Mouse (Mus musculus) MEL (cell line): Measurements from ENCODE around the gene Tmem150c. TPM values are rescaled to one million over a fixed set of nuclear protein-coding genes. Genes with fewer than 3 reads are reported as not detected.
A peak's percentile ranks its signal among the peaks of the same experiment; 100 is the strongest.

ENCODE experiments used
- DNase-seq: peaks from one replicate; pipeline ENCODE4 v3.0.0; 2011; ENCODE audit warnings: low read depth, low spot score
- H3K27ac ChIP-seq: 2 replicates; pipeline ENCODE4 v1.5.1; 2012; ENCODE audit warnings: low read depth, mild to moderate bottlenecking, control low read depth, low read length, moderate library complexity; ENCODE audit not compliant: control insufficient read depth
- H3K27me3 ChIP-seq, 2 experiments: fragments of 150-350 bp in 1 of 2; sonication (generic) in 1 of 2; 2 replicates each; pipeline ENCODE4 v1.6.1; 2012; ENCODE audit warnings: low read length in 2 of 2, mild to moderate bottlenecking in 2 of 2, improper control_type of control experiment in 1 of 2, moderate library complexity in 1 of 2; ENCODE audit not compliant: insufficient read depth in 2 of 2, control insufficient read depth in 1 of 2
- H3K36me3 ChIP-seq, 2 experiments: 2 replicates each; pipeline ENCODE4 v1.6.1; 2012 to 2014; ENCODE audit warnings: low read length in 2 of 2, improper control_type of control experiment in 1 of 2, inconsistent platforms in 1 of 2, mild to moderate bottlenecking in 1 of 2; ENCODE audit not compliant: insufficient read depth in 2 of 2, control insufficient read depth in 1 of 2
- H3K4me1 ChIP-seq, 2 experiments: fragments of 150-350 bp in 1 of 2; sonication (generic) in 1 of 2; 2 replicates each; pipeline ENCODE4 v1.6.1; 2012; ENCODE audit warnings: low read length in 2 of 2, improper control_type of control experiment in 1 of 2, mild to moderate bottlenecking in 1 of 2; ENCODE audit not compliant: insufficient read depth in 2 of 2, control insufficient read depth in 1 of 2
- H3K4me3 ChIP-seq, 2 experiments: fragments of 150-350 bp in 1 of 2; sonication (generic) in 1 of 2; 2 replicates each; pipeline ENCODE4 v1.5.1; 2012; ENCODE audit warnings: low read depth in 2 of 2, low read length in 2 of 2, mild to moderate bottlenecking in 2 of 2, moderate library complexity in 2 of 2, control low read depth in 1 of 2, improper control_type of control experiment in 1 of 2; ENCODE audit not compliant: control insufficient read depth in 1 of 2, insufficient read depth in 1 of 2
- H3K79me2 ChIP-seq: 2 replicates; pipeline ENCODE4 v1.6.1; 2012; ENCODE audit warnings: mild to moderate bottlenecking, low read length, moderate library complexity; ENCODE audit not compliant: control insufficient read depth, poor library complexity, insufficient read depth
- H3K9ac ChIP-seq: 2 replicates; pipeline ENCODE4 v1.6.1; 2012; ENCODE audit warnings: low read depth, mild to moderate bottlenecking, control low read depth, low read length, moderate library complexity; ENCODE audit not compliant: control insufficient read depth, poor library complexity, severe bottlenecking
- H3K9me3 ChIP-seq: fragments of 150-350 bp; sonication (generic); replicated peaks from 2 replicates; pipeline ENCODE4 v1.6.1; 2012; ENCODE audit warnings: mild to moderate bottlenecking, low read length, improper control_type of control experiment, moderate library complexity; ENCODE audit not compliant: insufficient read depth
- BHLHE40 ChIP-seq: IDR thresholded peaks from 2 replicates; pipeline ENCODE4 v1.6.1; 2012; ENCODE audit warnings: low read depth, mild to moderate bottlenecking, inconsistent platforms, low read length, improper control_type of control experiment, borderline replicate concordance
- CHD2 ChIP-seq: IDR thresholded peaks from 2 replicates; pipeline ENCODE4 v1.6.1; 2011; ENCODE audit warnings: low read length, improper control_type of control experiment
- CTCF ChIP-seq, 3 experiments: IDR thresholded peaks in 2 of 3; conservative IDR thresholded peaks in 1 of 3; 2 replicates each; pipeline ENCODE4 v1.5.1; 2011 to 2012; ENCODE audit warnings: low read length in 3 of 3, low read depth in 2 of 3, mild to moderate bottlenecking in 2 of 3, improper control_type of control experiment in 1 of 3, inconsistent platforms in 1 of 3, mixed read lengths in 1 of 3, moderate library complexity in 1 of 3; ENCODE audit not compliant: control insufficient read depth in 1 of 3, insufficient read depth in 1 of 3, poor library complexity in 1 of 3, severe bottlenecking in 1 of 3
- E2F4 ChIP-seq: IDR thresholded peaks from 2 replicates; pipeline ENCODE4 v1.6.1; 2011; ENCODE audit warnings: low read depth, low read length, improper control_type of control experiment, borderline replicate concordance
- GATA1 ChIP-seq: IDR thresholded peaks from 2 replicates; pipeline ENCODE4 v1.6.1; 2011; ENCODE audit warnings: low read depth, low read length, improper control_type of control experiment
- MEF2A ChIP-seq: IDR thresholded peaks from 2 replicates; pipeline ENCODE4 v1.6.1; 2014; ENCODE audit warnings: low read depth, mild to moderate bottlenecking, inconsistent platforms, low read length, improper control_type of control experiment; ENCODE audit not compliant: poor library complexity, insufficient replicate concordance, severe bottlenecking; ENCODE audit errors: extremely low read depth
- MYC ChIP-seq: IDR thresholded peaks from 2 replicates; pipeline ENCODE4 v1.6.1; 2011; ENCODE audit warnings: low read depth, mild to moderate bottlenecking, low read length, improper control_type of control experiment, moderate library complexity
- POLR2A ChIP-seq, 2 experiments: IDR thresholded peaks; 2 replicates each; pipeline ENCODE4 v1.6.1; 2011 to 2012; ENCODE audit warnings: low read length in 2 of 2, mild to moderate bottlenecking in 2 of 2, control low read depth in 1 of 2, improper control_type of control experiment in 1 of 2, low read depth in 1 of 2, moderate library complexity in 1 of 2; ENCODE audit not compliant: control insufficient read depth in 1 of 2, insufficient read depth in 1 of 2, poor library complexity in 1 of 2
- POLR2AphosphoS2 ChIP-seq: IDR thresholded peaks from 2 replicates; pipeline ENCODE4 v1.6.1; 2011; ENCODE audit warnings: low read length, improper control_type of control experiment
- POLR2AphosphoS5 ChIP-seq: IDR thresholded peaks from 2 replicates; pipeline ENCODE4 v1.6.1; 2012; ENCODE audit warnings: low read depth, borderline replicate concordance, mild to moderate bottlenecking, inconsistent platforms, low read length, moderate library complexity, mixed read lengths
- RAD21 ChIP-seq: IDR thresholded peaks from 2 replicates; pipeline ENCODE4 v1.6.1; 2011; ENCODE audit warnings: mild to moderate bottlenecking, low read depth, low read length, improper control_type of control experiment
- SIN3A ChIP-seq: IDR thresholded peaks from 2 replicates; pipeline ENCODE4 v1.6.1; 2012; ENCODE audit warnings: low read length, improper control_type of control experiment, inconsistent platforms
- TAL1 ChIP-seq: IDR thresholded peaks from 2 replicates; pipeline ENCODE4 v1.6.1; 2012; ENCODE audit warnings: mild to moderate bottlenecking, inconsistent platforms, low read length, moderate library complexity, mixed read lengths
- TCF12 ChIP-seq: IDR thresholded peaks from 2 replicates; pipeline ENCODE4 v1.6.1; 2014; ENCODE audit warnings: low read depth, mild to moderate bottlenecking, inconsistent platforms, low read length, improper control_type of control experiment, moderate library complexity
- ZC3H11A ChIP-seq: IDR thresholded peaks from 2 replicates; pipeline ENCODE4 v1.6.1; 2012; ENCODE audit warnings: low read depth, mild to moderate bottlenecking, inconsistent platforms, low read length, improper control_type of control experiment
- ZMIZ1 ChIP-seq: IDR thresholded peaks from 2 replicates; pipeline ENCODE4 v1.6.1; 2012; ENCODE audit warnings: low read depth, mild to moderate bottlenecking, inconsistent platforms, low read length, improper control_type of control experiment, moderate library complexity
- polyA plus RNA-seq, 2 experiments: library from polyadenylated mRNA; stranded (reverse) in 1 of 2; unstranded in 1 of 2; fragments of >175 nt in 1 of 2; fragments of >200 nt in 1 of 2; gene quantifications; 2 replicates each; pipeline versions ENCODE4 v1.2.1 to v1.2.4; 2012; ENCODE audit warnings: low replicate concordance in 2 of 2, low read depth in 1 of 2; ENCODE audit not compliant: insufficient read length in 2 of 2, insufficient read depth in 1 of 2, missing spikeins in 1 of 2
- total RNA-seq: library from RNA; depleted of rRNA; stranded (reverse); fragments of 300-350 nt; gene quantifications from 2 replicates; pipeline ENCODE4 v1.2.3, GENCODE M21; 2012; rRNA removed

Tmem150c gene
- total and polyA plus RNA-seq, 3 experiments, result 0.04 to 0.06 TPM; not detected in 1

DNA sequence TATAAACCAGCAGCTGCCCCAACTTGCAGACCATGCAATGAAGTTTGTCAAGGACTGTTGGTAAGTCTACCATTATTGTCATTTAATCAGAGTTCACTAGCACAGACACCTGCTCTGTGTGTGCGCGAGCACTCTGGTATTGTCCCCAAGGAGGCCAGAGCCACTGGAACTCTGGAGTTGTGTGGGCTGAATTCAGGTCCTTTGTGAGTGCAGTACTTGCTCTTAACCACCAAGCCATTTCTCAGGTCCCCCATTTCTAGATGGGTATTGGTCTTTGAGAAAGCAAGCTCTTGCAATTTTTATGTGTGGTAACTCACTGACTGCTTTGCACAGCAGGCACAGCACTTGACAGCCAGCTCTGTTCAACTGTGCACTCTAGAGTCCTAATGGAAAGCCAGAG, 127.5 kb downstream of the Tmem150c start:
- H3K79me2 ChIP-seq, result peaks cover 19% of the 10 kb centered on the region
- H3K36me3 ChIP-seq, result peaks cover 24 to 25% of the 10 kb centered on the region in 2 experiments
- H3K4me1 ChIP-seq, result peaks cover 0 to 10% of the 10 kb centered on the region in 2 experiments; a peak in 1 of 4 replicates
- peak; percentile 72 for DNase-seq
- H3K27ac ChIP-seq, result no peak overlapping the region
- H3K9me3 ChIP-seq, result no peaks in the 10 kb centered on the region
- TF ChIP-seq MEF2A (no peak), ZMIZ1 (peak; percentile 12; the same call in 1 of the 2 replicates), ZC3H11A (no peak), MYC (0 out of 2 replicates have a peak, but pooled peaks have one; percentile 15), E2F4 (no peak), POLR2AphosphoS5 (no peak), POLR2AphosphoS2 (peak; percentile 66; the same call in 1 of the 2 replicates), RAD21 (no peak), POLR2A (IDR thresholded peaks at IDR 0.05; ENCODE audit: control insufficient read depth in 1 of 2, insufficient read depth in 1 of 2, low read depth in 1 of 2, low read length in 2 of 2, poor library complexity in 1 of 2) (peak in 1 of 2 experiments; percentile 37; a peak in 1 of 4 replicates), SIN3A (no peak), CTCF (IDR thresholded peaks at IDR 0.05 in 2 of 3, conservative IDR thresholded peaks at IDR 0.05 in 1 of 3; ENCODE audit: control insufficient read depth in 1 of 3, insufficient read depth in 1 of 3, low read depth in 2 of 3, low read length in 3 of 3, poor library complexity in 1 of 3, severe bottlenecking in 1 of 3) (peak in 1 of 3 experiments; percentile 24; a peak in 1 of 6 replicates), TCF12 (no peak)
- H3K4me3 ChIP-seq, result no peak overlapping the region
- H3K9ac ChIP-seq, result no peak overlapping the region
- no peaks in the 10 kb centered on the region for H3K27me3 ChIP-seq

DNA sequence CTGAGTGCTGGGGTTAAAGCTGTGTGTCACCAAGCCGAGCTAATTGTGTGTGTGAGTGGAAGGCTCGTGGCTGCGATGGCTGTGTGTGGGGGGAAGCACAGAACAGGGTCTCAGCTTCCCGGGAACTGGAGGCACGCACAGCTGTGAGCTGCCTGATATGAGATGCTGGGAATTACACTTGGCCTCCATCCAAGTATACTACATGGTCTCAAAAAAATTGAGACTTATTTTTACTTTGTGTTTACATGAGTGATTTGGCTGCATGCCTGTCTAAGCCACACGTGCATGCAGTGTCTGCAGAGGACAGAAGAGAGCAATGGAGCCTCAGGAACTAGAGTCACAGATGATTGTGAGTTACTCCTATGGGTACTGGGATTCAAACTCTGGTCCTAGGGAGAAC, 129.5 kb downstream of the Tmem150c start:
- no peak for DNase-seq
- Histone ChIP-seq H3K4me1 (peaks cover 0 to 3% of the 10 kb centered on the region in 2 experiments; a peak in 1 of 4 replicates), H3K36me3 (peaks cover 7 to 8% of the 10 kb centered on the region in 2 experiments), H3K79me2 (peaks cover 6% of the 10 kb centered on the region), H3K9ac (no peak overlapping the region), H3K27ac (no peak overlapping the region), H3K27me3 (no peaks in the 10 kb centered on the region), H3K9me3 (no peaks in the 10 kb centered on the region), H3K4me3 (no peak overlapping the region)
- peak; percentile 25 for TF ChIP-seq TAL1
- peak; percentile 58; the same call in 1 of the 2 replicates for TF ChIP-seq BHLHE40
- no peak for TF ChIP-seq CHD2
- TF ChIP-seq GATA1, result no peak
- TF ChIP-seq TCF12, result no peak
- 0 out of 2 replicates have a peak, but pooled peaks have one; percentile 19 for TF ChIP-seq SIN3A
- TF ChIP-seq ZC3H11A, result no peak

Other genes with a start within 250 kb of the Tmem150c start
- gene Hnrnpd, start 180.9 kb downstream of the Tmem150c start, total RNA-seq, result 55.4 and 70.6 TPM in 2 replicates
- 100 to 1,000 TPM in 1 of 2 experiments, not detected in 1; 796 TPM for gene Hnrnpd, start 180.9 kb downstream of the Tmem150c start, polyA plus RNA-seq
- 1.0 and 1.1 TPM in 2 replicates for gene 4930524J08Rik, start 180.7 kb downstream of the Tmem150c start, total RNA-seq
- 1 to 10 TPM in 1 of 2 experiments, not detected in 1; 6.7 TPM for gene 4930524J08Rik, start 180.7 kb downstream of the Tmem150c start, polyA plus RNA-seq
- 140 and 153 TPM in 2 replicates for gene Hnrnpdl, start 120.1 kb downstream of the Tmem150c start, total RNA-seq
- gene Hnrnpdl, start 120.1 kb downstream of the Tmem150c start, polyA plus RNA-seq, result 100 to 1,000 TPM in 1 of 2 experiments, not detected in 1; 239 TPM
- gene Enoph1, start 119.8 kb downstream of the Tmem150c start, total RNA-seq, result 78.7 and 83.3 TPM in 2 replicates
- gene Enoph1, start 119.8 kb downstream of the Tmem150c start, polyA plus RNA-seq, result 10 to 100 TPM in 1 of 2 experiments, not detected in 1; 89.0 TPM